7 mouse cellular contexts compared by ENCODE assay signal in genomic region chr11:78116146-78116410, GRCm38 (mm10). TPM values are rescaled to one million over a fixed set of nuclear protein-coding genes. Genes with fewer than 3 reads are reported as not detected.
DNase-seq lines count a peak whose midpoint lies in the region; ATAC-seq and TF ChIP-seq lines count a peak whose summit lies in the region.

No protein-coding gene starts in this region.

- ATAC-seq in megakaryocyte, adult 5-6 weeks (ENCODE audit: poor library complexity, severe bottlenecking) = no peak
- ATAC-seq in forebrain, embryonic 11.5 days (replicated peaks; ENCODE audit: low FRiP score) = no peak
- no peak for ATAC-seq in liver, embryonic 13.5 days (ENCODE audit: low read depth)
- ATAC-seq in stomach, postnatal 0 days (ENCODE audit: low FRiP score, low TSS enrichment) = no peak

- peak overlapping the region; percentile 73 for H3K4me2 ChIP-seq in forebrain, embryonic 11.5 days (ENCODE audit: low read depth, low read length, severe bottlenecking)
- peak overlapping the region; percentile 73 for H3K4me2 ChIP-seq in liver, embryonic 13.5 days
- peak overlapping the region; percentile 77 for H3K4me2 ChIP-seq in stomach, postnatal 0 days (replicated peaks; ENCODE audit: low read depth)

- H3K4me3 ChIP-seq in megakaryocyte, embryonic 14.5 days (replicated peaks) = peak overlapping the region; percentile 98
- peak overlapping the region; percentile 62 for H3K4me3 ChIP-seq in forebrain, embryonic 11.5 days (ENCODE audit: low read depth, low read length)
- H3K4me3 ChIP-seq in liver, embryonic 13.5 days (replicated peaks) = peak overlapping the region; percentile 77
- H3K4me3 ChIP-seq in stomach, postnatal 0 days (ENCODE audit: low read depth, low read length) = peak overlapping the region; percentile 72

- TF ChIP-seq CTCF in stomach, postnatal 0 days (IDR thresholded peaks at IDR 0.05; ENCODE audit: low read depth) = no peak

- no peaks in the 10 kb centered on the region for H3K36me3 ChIP-seq in megakaryocyte, embryonic 14.5 days (replicated peaks; ENCODE audit: low read length)
- no peaks in the 10 kb centered on the region for H3K36me3 ChIP-seq in forebrain, embryonic 11.5 days (ENCODE audit: control insufficient read depth, insufficient read depth, low read length)
- no peaks in the 10 kb centered on the region for H3K36me3 ChIP-seq in liver, embryonic 13.5 days
- H3K36me3 ChIP-seq in stomach, postnatal 0 days (ENCODE audit: control insufficient read depth, insufficient read depth, low read length) = no peaks in the 10 kb centered on the region

- 9% methylated on average over 5 of the region's 5 CpGs for WGBS in forebrain, embryonic 11.5 days
- WGBS in liver, embryonic 13.5 days (ENCODE audit: insufficient replicate concordance) = 6% methylated on average over 5 of the region's 5 CpGs
- WGBS in stomach, postnatal 0 days = 13% methylated on average over 5 of the region's 5 CpGs

- no peaks in the 10 kb centered on the region for H3K9me3 ChIP-seq in megakaryocyte, embryonic 14.5 days
- no peaks in the 10 kb centered on the region for H3K9me3 ChIP-seq in forebrain, embryonic 11.5 days (ENCODE audit: control insufficient read depth, low read length)
- no peaks in the 10 kb centered on the region for H3K9me3 ChIP-seq in liver, embryonic 13.5 days (replicated peaks)
- no peaks in the 10 kb centered on the region for H3K9me3 ChIP-seq in stomach, postnatal 0 days (ENCODE audit: control insufficient read depth, low read length)

- peak overlapping the region; percentile 89 for H3K9ac ChIP-seq in forebrain, embryonic 11.5 days (ENCODE audit: low read length)
- peak overlapping the region; percentile 79 for H3K9ac ChIP-seq in liver, embryonic 13.5 days
- peak overlapping the region; percentile 62 for H3K9ac ChIP-seq in stomach, postnatal 0 days (ENCODE audit: low read length)

- no peak for DNase-seq in forebrain, embryonic 11.5 days (ENCODE audit: low spot score)
- DNase-seq in liver, embryonic 13.5 days = no peak
- no peak for DNase-seq in stomach, postnatal 0 days (ENCODE audit: low spot score)
- no peak for DNase-seq in adrenal gland, adult 8-10 months
- no peak for DNase-seq in frontal cortex, postnatal 25 days (ENCODE audit: low spot score in 2 of 2)

- no peak for TF ChIP-seq EP300 in stomach, postnatal 0 days (optimal IDR thresholded peaks at IDR 0.05)

- H3K4me1 ChIP-seq in megakaryocyte, embryonic 14.5 days = peaks cover 82% of the 10 kb centered on the region
- H3K4me1 ChIP-seq in forebrain, embryonic 11.5 days (replicated peaks; ENCODE audit: control insufficient read depth, insufficient read depth, low read length) = peaks cover 13% of the 10 kb centered on the region; the same call in 1 of the 2 replicates
- peaks cover 69% of the 10 kb centered on the region for H3K4me1 ChIP-seq in liver, embryonic 13.5 days (replicated peaks)
- H3K4me1 ChIP-seq in stomach, postnatal 0 days (replicated peaks; ENCODE audit: control insufficient read depth, insufficient read depth) = no peaks in the 10 kb centered on the region

- peak overlapping the region; percentile 86 for H3K27ac ChIP-seq in forebrain, embryonic 11.5 days (ENCODE audit: low read depth, low read length)
- H3K27ac ChIP-seq in liver, embryonic 13.5 days = peak overlapping the region; percentile 81
- H3K27ac ChIP-seq in stomach, postnatal 0 days (replicated peaks) = no peak overlapping the region

- H3K27me3 ChIP-seq in megakaryocyte, embryonic 14.5 days (replicated peaks) = no peaks in the 10 kb centered on the region
- H3K27me3 ChIP-seq in forebrain, embryonic 11.5 days (ENCODE audit: control insufficient read depth, insufficient read depth, low read length) = no peaks in the 10 kb centered on the region
- no peaks in the 10 kb centered on the region for H3K27me3 ChIP-seq in liver, embryonic 13.5 days
- no peaks in the 10 kb centered on the region for H3K27me3 ChIP-seq in stomach, postnatal 0 days (ENCODE audit: control insufficient read depth, insufficient read depth, low read length)

RNA-seq across cellular contexts. Expression of gene Fam222b, which starts 21.6 kb away (rescaled TPM):
- polyA plus RNA-seq in megakaryocyte, embryonic 14.5 days (2012; ENCODE audit: insufficient read depth, low replicate concordance) = 32.0 and 49.0 TPM in 2 replicates
- total RNA-seq in megakaryocyte, adult 5-6 weeks (2015) = 24.0 and 28.2 TPM in 2 replicates
- total RNA-seq in megakaryocyte, adult 5-6 weeks (2017) = 8.5 and 9.1 TPM in 2 replicates
- polyA plus RNA-seq in forebrain, embryonic 11.5 days (2014; fragmentation: Nextera tagmentation; extraction: Ambion mirVana) = 31.3 and 34.4 TPM in 2 replicates
- 3.7 and 5.5 TPM in 2 replicates for polyA plus RNA-seq in liver, embryonic 13.5 days (2015; fragmentation: Nextera tagmentation; extraction: Ambion mirVana)
- 5.1 and 5.6 TPM in 2 replicates for polyA plus RNA-seq in stomach, postnatal 0 days (2015; fragmentation: Nextera tagmentation; extraction: Ambion mirVana)
- total RNA-seq in adrenal gland, adult 8-10 months (2022) = 10 to 100 TPM; 19.6 to 29.0 (median 22.4) TPM

RNA-seq across cellular contexts. Expression of gene Eral1, which starts 35.9 kb away (rescaled TPM):
- 1.6 TPM in 1 of 2 replicates, not detected in the other for polyA plus RNA-seq in megakaryocyte, embryonic 14.5 days (2012; ENCODE audit: insufficient read depth, low replicate concordance)
- 14.1 and 19.2 TPM in 2 replicates for total RNA-seq in megakaryocyte, adult 5-6 weeks (2015)
- total RNA-seq in megakaryocyte, adult 5-6 weeks (2017) = 20.9 and 22.1 TPM in 2 replicates
- 39.4 and 41.8 TPM in 2 replicates for polyA plus RNA-seq in forebrain, embryonic 11.5 days (2014; fragmentation: Nextera tagmentation; extraction: Ambion mirVana)
- 19.1 and 20.2 TPM in 2 replicates for polyA plus RNA-seq in liver, embryonic 13.5 days (2015; fragmentation: Nextera tagmentation; extraction: Ambion mirVana)
- polyA plus RNA-seq in stomach, postnatal 0 days (2015; fragmentation: Nextera tagmentation; extraction: Ambion mirVana) = 12.8 and 15.0 TPM in 2 replicates
- 10 to 100 TPM; 32.2 to 39.5 (median 37.2) TPM for total RNA-seq in adrenal gland, adult 8-10 months (2022)

RNA-seq across cellular contexts. Expression of gene Traf4, which starts 49.3 kb away (rescaled TPM):
- 4.8 and 6.3 TPM in 2 replicates for polyA plus RNA-seq in megakaryocyte, embryonic 14.5 days (2012; ENCODE audit: insufficient read depth, low replicate concordance)
- total RNA-seq in megakaryocyte, adult 5-6 weeks (2015) = 1.3 TPM in 2 replicates
- total RNA-seq in megakaryocyte, adult 5-6 weeks (2017) = 0.51 and 2.2 TPM in 2 replicates
- polyA plus RNA-seq in forebrain, embryonic 11.5 days (2014; fragmentation: Nextera tagmentation; extraction: Ambion mirVana) = 77.7 and 79.6 TPM in 2 replicates
- 28.0 and 34.6 TPM in 2 replicates for polyA plus RNA-seq in liver, embryonic 13.5 days (2015; fragmentation: Nextera tagmentation; extraction: Ambion mirVana)
- 22.4 and 26.9 TPM in 2 replicates for polyA plus RNA-seq in stomach, postnatal 0 days (2015; fragmentation: Nextera tagmentation; extraction: Ambion mirVana)
- 10 to 100 TPM; 18.0 to 31.3 (median 22.8) TPM for total RNA-seq in adrenal gland, adult 8-10 months (2022)
